Mouse (Mus musculus) neural tube, embryonic 15.5 days (tissue): Measurements from ENCODE around the gene Fgfr4. TPM values are rescaled to one million over a fixed set of nuclear protein-coding genes. Genes with fewer than 3 reads are reported as not detected.

Source experiments
- ATAC-seq: fragments of 200-750 bp; cut with Nextera tagmentation; 2 replicates; pipeline ENCODE4 v1.8.0; 2017; ENCODE audit warnings: mild to moderate bottlenecking, moderate TSS enrichment, moderate library complexity; ENCODE audit not compliant: low FRiP score
- H3K27ac ChIP-seq: fragments of 300-500 bp; sonication (generic); replicated peaks from 2 replicates; pipeline ENCODE4 v1.5.1; 2015; ENCODE audit warnings: mild to moderate bottlenecking, inconsistent platforms
- H3K27me3 ChIP-seq: fragments of 300-500 bp; sonication (generic); replicated peaks from 2 replicates; pipeline ENCODE4 v1.6.1; 2015; ENCODE audit warnings: inconsistent platforms
- H3K36me3 ChIP-seq: fragments of 300-500 bp; sonication (generic); 2 replicates; pipeline ENCODE4 v1.6.1; 2015; ENCODE audit warnings: inconsistent platforms
- H3K4me1 ChIP-seq: fragments of 300-500 bp; sonication (generic); 2 replicates; pipeline ENCODE4 v1.6.1; 2015; ENCODE audit warnings: inconsistent platforms
- H3K4me2 ChIP-seq: fragments of 300-500 bp; sonication (generic); 2 replicates; pipeline ENCODE4 v1.6.1; 2015; ENCODE audit warnings: inconsistent platforms, mild to moderate bottlenecking, moderate library complexity
- H3K4me3 ChIP-seq: fragments of 300-500 bp; sonication (generic); replicated peaks from 2 replicates; pipeline ENCODE4 v1.5.1; 2015; ENCODE audit warnings: mild to moderate bottlenecking, inconsistent platforms
- H3K9ac ChIP-seq: fragments of 300-500 bp; sonication (generic); replicated peaks from 2 replicates; pipeline ENCODE4 v1.6.1; 2015; ENCODE audit warnings: mild to moderate bottlenecking, inconsistent platforms
- H3K9me3 ChIP-seq: fragments of 300-500 bp; sonication (generic); replicated peaks from 2 replicates; pipeline ENCODE4 v1.6.1; 2016; ENCODE audit warnings: inconsistent platforms
- WGBS: fragments of 180-500 bp; shearing (Covaris S2); methylation state at CpG from one replicate; pipeline ENCODE4 v1.1.7; 2015; ENCODE audit warnings: mixed read lengths; 5-methylcytosine and 5-hydroxymethylcytosine counted together
- polyA plus RNA-seq: library from polyadenylated mRNA; unstranded; fragments of >200 nt; fragmentation: Nextera tagmentation; extraction: Ambion mirVana; gene quantifications from 2 replicates; pipeline ENCODE4 v1.2.1, GENCODE M21; 2015

Fgfr4 gene
- polyA plus RNA-seq, 1 experiment from 2014 or later, result 1.7 TPM

- Histone ChIP-seq H3K4me1 (peaks cover 68% of the 10 kb centered on the region), H3K36me3 (peaks cover 13% of the 10 kb centered on the region; the same call in 1 of the 2 replicates), H3K4me3 (peak overlapping the region; percentile 77), H3K27me3 (no peaks in the 10 kb centered on the region), H3K9ac (peak overlapping the region; percentile 84), H3K9me3 (no peaks in the 10 kb centered on the region), H3K27ac (peak overlapping the region; percentile 95), H3K4me2 (peak overlapping the region; percentile 69)
- WGBS, result under 1% methylated on average over 53 of the region's 58 CpGs
- ATAC-seq, result no peak
These were observed 60.1 kb downstream of the Fgfr4 start for GRCm38 (mm10) chr13:55212361-55213137.

DNA sequence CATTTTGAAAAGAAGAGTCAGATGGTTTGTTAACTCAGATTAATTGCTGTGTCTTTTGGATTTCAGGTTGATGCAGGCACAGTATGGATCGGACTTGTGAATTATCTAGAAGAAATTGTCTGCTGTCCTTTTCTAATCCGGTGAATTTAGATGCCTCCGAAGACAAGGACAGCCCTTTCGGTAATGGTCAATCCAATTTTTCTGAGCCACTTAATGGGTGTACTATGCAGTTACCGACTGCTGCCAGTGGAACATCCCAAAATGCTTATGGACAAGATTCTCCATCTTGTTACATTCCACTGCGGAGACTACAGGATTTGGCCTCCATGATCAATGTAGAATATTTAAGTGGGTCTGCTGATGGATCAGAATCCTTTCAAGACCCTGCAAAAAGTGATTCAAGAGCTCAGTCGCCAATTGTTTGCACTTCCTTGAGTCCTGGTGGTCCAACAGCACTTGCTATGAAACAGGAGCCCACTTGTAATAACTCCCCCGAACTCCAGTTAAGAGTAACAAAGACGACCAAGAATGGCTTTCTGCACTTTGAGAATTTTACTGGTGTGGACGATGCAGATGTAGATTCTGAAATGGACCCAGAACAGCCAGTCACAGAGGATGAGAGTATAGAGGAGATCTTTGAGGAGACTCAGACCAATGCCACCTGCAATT is 60.8 kb downstream of the Fgfr4 start:
- peak overlapping the region; percentile 95 for H3K27ac ChIP-seq
- no peaks in the 10 kb centered on the region for H3K9me3 ChIP-seq
- H3K36me3 ChIP-seq, result peaks cover 13% of the 10 kb centered on the region; the same call in 1 of the 2 replicates
- 58% methylated on average over 10 of the region's 10 CpGs for WGBS
- H3K9ac ChIP-seq, result peak overlapping the region; percentile 84
- peak overlapping the region; percentile 69 for H3K4me2 ChIP-seq
- H3K4me3 ChIP-seq, result peak overlapping the region; percentile 77
- no peak for ATAC-seq
- peaks cover 75% of the 10 kb centered on the region for H3K4me1 ChIP-seq
- no peaks in the 10 kb centered on the region for H3K27me3 ChIP-seq

Other genes with a start within 250 kb of the Fgfr4 start
- gene Unc5a, start 203.2 kb upstream of the Fgfr4 start, polyA plus RNA-seq, result 12.1 and 12.7 TPM in 2 replicates
- gene Hk3, start 131.3 kb upstream of the Fgfr4 start, polyA plus RNA-seq, result 0.86 and 1.3 TPM in 2 replicates
- 17.3 and 19.4 TPM in 2 replicates for gene Uimc1, start 52.3 kb upstream of the Fgfr4 start, polyA plus RNA-seq
- gene Zfp346, start 47.3 kb upstream of the Fgfr4 start, polyA plus RNA-seq, result 27.8 and 29.9 TPM in 2 replicates
- gene Gm17617, start 19.1 kb upstream of the Fgfr4 start, polyA plus RNA-seq, result not detected in 2 replicates
- gene Nsd1, start 57.1 kb downstream of the Fgfr4 start, polyA plus RNA-seq, result 51.4 and 52.1 TPM in 2 replicates
- 311 and 344 TPM in 2 replicates for gene Prelid1, start 167.9 kb downstream of the Fgfr4 start, polyA plus RNA-seq
- 97.0 and 102 TPM in 2 replicates for gene Rab24, start 169.3 kb downstream of the Fgfr4 start, polyA plus RNA-seq
- gene Mxd3, start 177.2 kb downstream of the Fgfr4 start, polyA plus RNA-seq, result 9.3 and 11.4 TPM in 2 replicates
- 44.9 and 57.7 TPM in 2 replicates for gene Lman2, start 210.1 kb downstream of the Fgfr4 start, polyA plus RNA-seq
- 0.81 and 2.6 TPM in 2 replicates for gene Rgs14, start 217.1 kb downstream of the Fgfr4 start, polyA plus RNA-seq
- gene Slc34a1, start 245.5 kb downstream of the Fgfr4 start, polyA plus RNA-seq, result 0.20 TPM in 1 of 2 replicates, not detected in the other